9 mouse cellular contexts compared by ENCODE assay signal in the genomic region with DNA sequence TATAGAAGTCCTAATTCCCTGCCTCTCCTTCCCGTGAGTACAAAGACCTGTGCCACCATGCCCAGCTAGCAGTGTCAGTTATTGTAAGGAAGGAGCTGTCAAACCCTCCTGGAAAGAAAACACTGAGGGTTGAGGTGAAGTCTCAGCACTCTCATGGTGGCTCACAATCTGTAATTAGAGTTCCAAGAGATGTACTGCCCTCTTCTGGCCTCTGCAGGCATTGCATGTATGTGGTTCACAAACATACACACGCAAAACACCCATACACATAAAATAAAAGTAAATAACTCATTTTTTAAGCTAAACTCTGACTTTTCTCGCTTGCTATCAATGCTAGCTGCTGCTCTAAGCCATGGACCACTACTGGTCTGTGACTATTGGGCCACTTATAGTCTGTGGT. TPM values are rescaled to one million over a fixed set of nuclear protein-coding genes. Genes with fewer than 3 reads are reported as not detected.
DNase-seq lines count a peak whose midpoint lies in the region; ATAC-seq and TF ChIP-seq lines count a peak whose summit lies in the region.
"Had no signal": no experiment of that assay in that cellular context is flagged by ENCODE, and none has a peak within 500 bp of the region (broad histone marks: within the 10 kb centered on the region; RNA-seq: fewer than 3 reads in every experiment).

No protein-coding gene starts in this region.

- DNase-seq in kidney, adult 9 months = peak; percentile 51
- peak; percentile 11 for DNase-seq in adrenal gland, adult 8-10 months
- DNase-seq in lung, postnatal 0 days (ENCODE audit: low spot score) = peak; percentile 39
- peak; percentile 62 for DNase-seq in thymus, postnatal 0 days (ENCODE audit: low spot score)
- no peak for DNase-seq in left cerebral cortex, adult 11 months (ENCODE audit: low spot score)

- no peaks in the 10 kb centered on the region for H3K27me3 ChIP-seq in kidney, embryonic 14.5 days (ENCODE audit: control insufficient read depth, insufficient read depth, low read length)
- H3K27me3 ChIP-seq in E14TG2a.4 (ENCODE audit: insufficient read depth, low read length) = no peaks in the 10 kb centered on the region
- H3K27me3 ChIP-seq in forebrain, embryonic 15.5 days = no peaks in the 10 kb centered on the region
- H3K27me3 ChIP-seq in lung, postnatal 0 days (replicated peaks; ENCODE audit: insufficient read depth, low read length) = no peaks in the 10 kb centered on the region
- H3K27me3 ChIP-seq: heart, embryonic 13.5 days had no signal

- no peak overlapping the region for H3K27ac ChIP-seq in kidney, embryonic 14.5 days (ENCODE audit: low read depth, low read length)
- H3K27ac ChIP-seq in forebrain, embryonic 15.5 days (replicated peaks) = peak overlapping the region; percentile 70
- no peak overlapping the region for H3K27ac ChIP-seq in lung, postnatal 0 days (ENCODE audit: low read length)
- H3K27ac ChIP-seq: heart, embryonic 13.5 days had no signal

- no peak for ATAC-seq in kidney, embryonic 14.5 days (ENCODE audit: low FRiP score, low TSS enrichment)
- ATAC-seq in forebrain, embryonic 15.5 days (replicated peaks) = 0 out of 2 replicates have a peak, but pooled peaks have one; percentile 23
- ATAC-seq in lung, postnatal 0 days = no peak

- H3K4me3 ChIP-seq in kidney, embryonic 14.5 days (ENCODE audit: low read length) = no peak overlapping the region
- H3K4me3 ChIP-seq in E14TG2a.4 (replicated peaks; ENCODE audit: low read length) = no peak overlapping the region
- no peak overlapping the region for H3K4me3 ChIP-seq in forebrain, embryonic 15.5 days
- no peak overlapping the region for H3K4me3 ChIP-seq in lung, postnatal 0 days (ENCODE audit: low read depth, low read length)
- H3K4me3 ChIP-seq: heart, embryonic 13.5 days had no signal

- H3K9ac ChIP-seq in kidney, embryonic 14.5 days (ENCODE audit: low read depth, low read length) = no peak overlapping the region
- no peak overlapping the region for H3K9ac ChIP-seq in forebrain, embryonic 15.5 days (replicated peaks)
- no peak overlapping the region for H3K9ac ChIP-seq in lung, postnatal 0 days (replicated peaks; ENCODE audit: low read depth)
- H3K9ac ChIP-seq: heart, embryonic 13.5 days had no signal

- H3K4me2 ChIP-seq in kidney, embryonic 14.5 days (replicated peaks; ENCODE audit: low read depth, low read length) = no peak overlapping the region
- no peak overlapping the region for H3K4me2 ChIP-seq in forebrain, embryonic 15.5 days (replicated peaks)
- H3K4me2 ChIP-seq in lung, postnatal 0 days (replicated peaks; ENCODE audit: low read depth, low read length) = no peak overlapping the region
- H3K4me2 ChIP-seq: heart, embryonic 13.5 days had no signal

- no peaks in the 10 kb centered on the region for H3K9me3 ChIP-seq in kidney, embryonic 14.5 days (ENCODE audit: control insufficient read depth, low read length)
- H3K9me3 ChIP-seq in E14TG2a.4 (ENCODE audit: low read length) = no peaks in the 10 kb centered on the region
- H3K9me3 ChIP-seq in forebrain, embryonic 15.5 days = no peaks in the 10 kb centered on the region
- no peaks in the 10 kb centered on the region for H3K9me3 ChIP-seq in lung, postnatal 0 days (ENCODE audit: low read length)
- H3K9me3 ChIP-seq: heart, embryonic 13.5 days had no signal

- TF ChIP-seq CTCF in E14TG2a.4 (conservative IDR thresholded peaks at IDR 0.05; ENCODE audit: low read length) = peak; percentile 81
- TF ChIP-seq CTCF in lung, postnatal 0 days (IDR thresholded peaks at IDR 0.05) = peak; percentile 77

- no peaks in the 10 kb centered on the region for H3K4me1 ChIP-seq in kidney, embryonic 14.5 days (ENCODE audit: control insufficient read depth, insufficient read depth, low read length)
- H3K4me1 ChIP-seq in E14TG2a.4 (replicated peaks; ENCODE audit: low read depth, low read length) = no peaks in the 10 kb centered on the region
- peaks cover 12% of the 10 kb centered on the region for H3K4me1 ChIP-seq in forebrain, embryonic 15.5 days
- H3K4me1 ChIP-seq in lung, postnatal 0 days (ENCODE audit: insufficient read depth, low read depth, low read length) = no peaks in the 10 kb centered on the region

- H3K36me3 ChIP-seq in kidney, embryonic 14.5 days (ENCODE audit: control insufficient read depth, insufficient read depth, low read length) = 0 out of 2 replicates have a peak, but pooled peaks cover 4% of the 10 kb centered on the region
- peaks cover 67% of the 10 kb centered on the region for H3K36me3 ChIP-seq in E14TG2a.4 (ENCODE audit: insufficient read depth, low read length)
- H3K36me3 ChIP-seq in forebrain, embryonic 15.5 days = peaks cover 3% of the 10 kb centered on the region
- H3K36me3 ChIP-seq in lung, postnatal 0 days (ENCODE audit: insufficient read depth, low read length) = no peaks in the 10 kb centered on the region

- WGBS in kidney, embryonic 14.5 days = 56% methylated on average over 3 of the region's 3 CpGs
- 44% methylated on average over 3 of the region's 3 CpGs for WGBS in forebrain, embryonic 15.5 days
- WGBS in lung, postnatal 0 days = 57% methylated on average over 3 of the region's 3 CpGs

- no peak for TF ChIP-seq EP300 in lung, postnatal 0 days (IDR thresholded peaks at IDR 0.05)

RNA-seq across cellular contexts. Expression of gene Sec61a2, which starts 11.4 kb away (rescaled TPM):
- polyA plus RNA-seq in kidney, embryonic 14.5 days (2014; fragmentation: Nextera tagmentation; extraction: Ambion mirVana) = 85.3 and 102 TPM in 2 replicates
- 10 to 100 TPM; 33.2 to 71.0 (median 47.7) TPM for total RNA-seq in adrenal gland, adult 8-10 months (2022)
- polyA plus RNA-seq in forebrain, embryonic 15.5 days (2015; fragmentation: Nextera tagmentation; extraction: Ambion mirVana) = 88.2 and 95.8 TPM in 2 replicates
- polyA plus RNA-seq in lung, postnatal 0 days (2015; fragmentation: Nextera tagmentation; extraction: Ambion mirVana) = 19.2 and 21.3 TPM in 2 replicates
- 13.9 and 18.2 TPM in 2 replicates for polyA plus RNA-seq in thymus, postnatal 0 days (2015; fragmentation: Nextera tagmentation; extraction: Ambion mirVana)

RNA-seq across cellular contexts. Expression of gene Dhtkd1, which starts 36.0 kb away (rescaled TPM):
- polyA plus RNA-seq in kidney, embryonic 14.5 days (2014; fragmentation: Nextera tagmentation; extraction: Ambion mirVana) = 4.0 and 5.5 TPM in 2 replicates
- total RNA-seq in adrenal gland, adult 8-10 months (2022) = 10 to 100 TPM; 12.2 to 23.6 (median 16.3) TPM
- polyA plus RNA-seq in forebrain, embryonic 15.5 days (2015; fragmentation: Nextera tagmentation; extraction: Ambion mirVana) = 6.0 and 8.9 TPM in 2 replicates
- polyA plus RNA-seq in lung, postnatal 0 days (2015; fragmentation: Nextera tagmentation; extraction: Ambion mirVana) = 0.39 and 0.98 TPM in 2 replicates
- 0.13 and 0.23 TPM in 2 replicates for polyA plus RNA-seq in thymus, postnatal 0 days (2015; fragmentation: Nextera tagmentation; extraction: Ambion mirVana)

RNA-seq across cellular contexts. Expression of gene Gm13199, which starts 43.9 kb away (rescaled TPM):
- 3.7 and 4.0 TPM in 2 replicates for polyA plus RNA-seq in kidney, embryonic 14.5 days (2014; fragmentation: Nextera tagmentation; extraction: Ambion mirVana)
- total RNA-seq in adrenal gland, adult 8-10 months (2022) = 1 to 10 TPM in 3 of 4 experiments, not detected in 1; 1.1 to 1.4 (median 1.3) TPM
- polyA plus RNA-seq in forebrain, embryonic 15.5 days (2015; fragmentation: Nextera tagmentation; extraction: Ambion mirVana) = 1.2 and 1.9 TPM in 2 replicates
- polyA plus RNA-seq in lung, postnatal 0 days (2015; fragmentation: Nextera tagmentation; extraction: Ambion mirVana) = 0.33 and 0.58 TPM in 2 replicates
- polyA plus RNA-seq in thymus, postnatal 0 days (2015; fragmentation: Nextera tagmentation; extraction: Ambion mirVana) = 1.1 and 1.7 TPM in 2 replicates

RNA-seq across cellular contexts. Expression of gene Upf2, which starts 44.6 kb away (rescaled TPM):
- polyA plus RNA-seq in kidney, embryonic 14.5 days (2014; fragmentation: Nextera tagmentation; extraction: Ambion mirVana) = 12.1 and 12.5 TPM in 2 replicates
- total RNA-seq in adrenal gland, adult 8-10 months (2022) = 10 to 100 TPM; 22.7 to 33.4 (median 28.6) TPM
- 9.1 and 9.5 TPM in 2 replicates for polyA plus RNA-seq in forebrain, embryonic 15.5 days (2015; fragmentation: Nextera tagmentation; extraction: Ambion mirVana)
- 5.8 and 7.1 TPM in 2 replicates for polyA plus RNA-seq in lung, postnatal 0 days (2015; fragmentation: Nextera tagmentation; extraction: Ambion mirVana)
- 7.5 and 10.4 TPM in 2 replicates for polyA plus RNA-seq in thymus, postnatal 0 days (2015; fragmentation: Nextera tagmentation; extraction: Ambion mirVana)
